Mouse (Mus musculus): Measurements from ENCODE around the gene Ksr2.

DNA sequence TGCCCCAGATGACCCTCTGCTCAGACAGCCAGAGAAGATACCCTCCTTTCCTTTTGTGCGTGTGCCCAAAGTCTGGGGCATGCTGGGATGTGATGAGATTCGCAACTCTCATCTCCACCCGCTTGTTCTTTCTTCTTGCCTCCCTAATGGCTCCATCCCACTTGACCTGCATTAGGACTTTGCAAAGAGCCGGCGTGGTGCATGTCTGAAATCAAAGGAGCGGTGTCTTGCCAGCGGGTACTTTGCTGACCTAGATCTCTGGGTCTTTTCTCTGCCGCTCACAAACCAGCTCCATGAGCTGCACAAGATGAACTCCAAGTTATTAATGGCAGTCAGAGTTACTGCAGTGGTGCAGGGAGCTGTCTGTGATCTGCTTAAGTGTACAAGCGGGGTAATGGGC, 290.6 kb downstream of the Ksr2 start:
- TF ChIP-seq CTCF (IDR thresholded peaks at IDR 0.05; ENCODE audit: low read depth, low read length) (no peak), GATA1 (IDR thresholded peaks at IDR 0.05; ENCODE audit: borderline replicate concordance, low read length) (no peak), POLR2AphosphoS5 (IDR thresholded peaks at IDR 0.05; ENCODE audit: insufficient replicate concordance, low read depth, low read length) (no peak), TAL1 (conservative IDR thresholded peaks at IDR 0.05; ENCODE audit: low read depth, low read length) (no peak), GATA2 (IDR thresholded peaks at IDR 0.05; ENCODE audit: borderline replicate concordance, low read depth, low read length) (no peak)

Measured in G1E (cell line).